Mouse (Mus musculus): ENCODE results near the gene Ephx1.
"Not testable (repeated sequence)": the region's sequence is repeated elsewhere in the genome, so short reads cannot be mapped to it uniquely, and the experiment has no call there.

The Ephx1 gene

GRCm38 (mm10) chr1:180974126-180974746, 46.5 kb downstream of the Ephx1 start:
- DNase-seq (ENCODE audit: low spot score), result peak; percentile 84

GRCm38 (mm10) chr1:180972941-180973340, 47.8 kb downstream of the Ephx1 start:
- no peak for DNase-seq (ENCODE audit: low spot score)

DNA sequence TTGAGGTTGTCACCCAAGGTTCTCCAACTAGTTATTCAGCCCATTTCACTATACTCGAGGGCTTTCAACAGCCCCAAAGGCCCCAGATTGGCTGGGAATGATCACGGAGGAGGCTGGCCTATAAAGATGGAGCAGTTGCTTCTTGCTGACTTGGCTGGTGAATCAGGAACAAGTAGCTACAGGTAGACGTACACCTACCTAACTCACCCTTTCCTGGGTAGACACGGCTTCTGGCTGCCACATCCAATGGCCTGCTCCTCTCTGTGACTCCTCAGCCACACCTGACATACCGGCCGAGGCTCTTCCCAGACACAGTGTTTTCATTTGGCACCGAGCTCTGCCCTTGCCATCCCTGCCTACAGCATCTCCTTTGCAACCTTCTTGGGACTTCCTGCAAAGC, 53.4 kb downstream of the Ephx1 start:
- DNase-seq (ENCODE audit: low spot score), result no peak

- DNase-seq (ENCODE audit: low spot score), result no peak
Observed at GRCm38 (mm10) chr1:180966542-180966941, 54.2 kb downstream of the Ephx1 start.

DNA sequence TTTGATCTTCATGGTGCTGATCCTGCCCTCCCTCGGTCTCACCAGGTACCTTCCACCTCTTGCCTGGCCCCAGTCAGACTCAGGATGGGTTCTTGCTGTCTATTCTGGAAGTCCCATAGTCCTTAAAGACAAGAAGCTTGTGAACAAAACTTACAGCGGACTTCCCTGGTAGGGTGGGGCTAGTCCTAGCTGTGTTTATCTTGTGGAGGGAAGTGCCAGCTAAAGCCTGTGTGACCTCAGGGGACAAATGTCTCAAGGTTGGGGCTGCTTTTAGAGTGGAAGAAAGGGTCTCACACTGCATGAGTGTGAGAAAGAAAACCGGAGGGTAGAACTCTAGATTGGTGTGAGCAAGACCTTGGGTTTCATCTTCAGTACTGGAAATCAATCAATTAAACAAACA, 54.9 kb downstream of the Ephx1 start:
- no peak for DNase-seq (ENCODE audit: low spot score)

GRCm38 (mm10) chr1:180958797-180959196, 61.9 kb downstream of the Ephx1 start:
- DNase-seq (ENCODE audit: low spot score), result no peak

- DNase-seq (ENCODE audit: low spot score), result no peak
Observed at GRCm38 (mm10) chr1:180957989-180958388, 62.7 kb downstream of the Ephx1 start.

DNA sequence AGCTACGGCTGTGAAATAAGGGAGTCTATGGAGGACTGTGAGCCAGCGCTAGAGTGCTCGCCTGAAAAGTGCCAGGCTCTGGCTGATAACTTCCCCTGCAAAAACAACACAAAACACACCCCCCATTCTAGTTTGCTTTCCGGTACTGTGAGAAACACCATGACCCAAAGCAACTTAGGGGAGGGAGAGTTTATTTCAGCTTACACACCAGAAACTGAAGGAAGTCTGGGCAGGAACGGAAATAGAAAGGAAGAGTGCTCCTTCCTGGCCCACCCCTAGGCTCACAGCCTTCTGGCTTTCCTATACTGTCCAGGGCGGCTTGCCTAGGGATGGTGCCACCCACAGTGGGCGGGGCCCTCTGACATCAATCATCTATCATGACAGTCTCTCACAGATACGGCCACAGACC, 63.7 kb downstream of the Ephx1 start:
- no peak for DNase-seq (ENCODE audit: low spot score)

DNA sequence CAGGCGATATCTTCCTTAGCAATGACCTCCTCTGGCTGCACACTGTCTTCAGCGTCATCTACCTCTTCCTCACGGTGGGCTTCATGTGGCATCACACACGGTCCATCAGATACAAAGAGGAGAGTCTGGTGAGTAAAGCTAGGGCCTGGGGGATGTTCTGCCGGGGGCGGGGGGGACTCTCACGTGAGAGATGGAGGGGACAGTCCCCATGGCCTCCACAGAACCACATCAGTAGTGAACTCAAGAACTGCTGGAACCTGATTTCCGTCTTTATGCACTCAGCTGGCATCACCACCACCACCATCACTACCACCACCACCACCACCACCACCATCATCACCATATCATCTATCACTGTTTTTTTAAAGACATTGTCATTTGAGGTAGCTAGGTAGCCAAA, 64.3 kb downstream of the Ephx1 start:
- DNase-seq (ENCODE audit: low spot score), result no peak

GRCm38 (mm10) chr1:180952808-180953207, 67.9 kb downstream of the Ephx1 start:
- no peak for DNase-seq (ENCODE audit: low spot score)

- DNase-seq (ENCODE audit: low spot score), result no peak
Observed at GRCm38 (mm10) chr1:180952085-180952746, 68.5 kb downstream of the Ephx1 start.

- no peak for DNase-seq (ENCODE audit: low spot score)
Observed at GRCm38 (mm10) chr1:180946448-180946847, 74.3 kb downstream of the Ephx1 start.

DNA sequence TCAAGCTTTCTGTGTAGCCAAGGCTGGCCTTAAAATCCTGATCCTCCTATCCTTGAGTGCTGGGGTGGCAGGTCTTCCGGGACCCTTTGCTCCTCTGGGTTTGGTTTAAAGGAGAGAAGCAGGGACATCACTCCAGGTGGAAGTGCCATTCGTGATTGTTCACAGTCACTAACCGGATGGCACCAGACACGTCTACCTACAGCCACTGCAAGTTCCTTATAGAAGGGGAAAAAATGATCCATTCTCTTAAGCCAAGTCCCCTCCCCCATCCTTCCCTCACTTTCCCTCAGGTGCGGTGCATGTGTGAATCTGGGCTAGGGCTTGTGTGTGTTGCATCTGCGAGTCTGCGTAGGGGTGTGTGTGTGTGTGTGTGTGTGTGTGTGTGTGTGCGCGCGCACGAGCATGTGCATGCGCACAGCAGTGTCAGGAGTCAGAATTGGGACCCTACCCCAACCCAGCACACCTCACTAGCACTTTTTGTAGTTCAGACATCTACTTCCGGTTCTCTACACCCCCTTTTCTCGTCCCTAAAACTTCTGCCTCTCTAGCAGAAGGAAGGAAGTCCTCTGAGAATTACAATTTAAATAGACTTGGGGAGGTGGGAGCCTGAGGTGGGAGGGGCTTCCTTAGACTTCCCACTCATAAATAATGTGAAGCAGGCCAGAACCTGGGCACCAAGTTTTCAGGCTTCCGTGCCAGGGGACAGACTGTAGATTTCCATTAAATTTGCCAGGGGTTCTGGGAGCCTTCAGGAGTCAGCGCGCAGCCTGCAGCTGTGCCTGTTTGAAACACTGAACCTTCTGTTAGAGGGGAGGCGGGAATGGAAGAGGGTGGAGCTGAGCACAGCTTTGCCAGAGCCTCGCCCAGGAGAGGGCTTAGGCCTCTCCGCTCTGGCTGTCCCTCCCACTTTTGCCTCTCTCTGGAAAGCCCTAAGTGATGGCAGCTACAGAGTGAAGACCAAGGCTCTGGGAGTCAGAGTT, 75.4 kb downstream of the Ephx1 start:
- peak; percentile 77 for DNase-seq (ENCODE audit: low spot score)

DNA sequence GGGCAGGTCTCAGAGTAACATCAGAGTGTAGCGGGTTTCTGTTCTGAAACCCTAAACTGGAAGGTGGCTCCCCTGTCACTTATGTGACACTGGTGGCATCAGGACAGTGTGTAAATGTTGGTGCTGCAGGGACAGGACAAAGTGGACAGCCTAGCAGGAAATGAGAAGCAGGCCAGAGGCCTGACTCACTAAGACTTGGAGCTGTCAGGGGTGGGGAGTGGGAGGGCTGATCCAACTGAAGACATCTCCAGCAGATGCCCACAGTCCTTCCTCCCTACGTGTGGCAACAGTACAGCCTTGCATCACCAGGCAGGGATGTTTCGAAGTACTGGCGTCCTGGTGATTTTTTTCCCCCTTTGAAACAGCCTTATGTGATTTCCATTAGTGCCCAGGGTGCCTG, 76.2 kb downstream of the Ephx1 start:
- DNase-seq (ENCODE audit: low spot score), result no peak

GRCm38 (mm10) chr1:180943896-180944295, 76.8 kb downstream of the Ephx1 start:
- DNase-seq (ENCODE audit: low spot score), result no peak

GRCm38 (mm10) chr1:180943032-180943644, 77.6 kb downstream of the Ephx1 start:
- no peak for DNase-seq (ENCODE audit: low spot score)

DNA sequence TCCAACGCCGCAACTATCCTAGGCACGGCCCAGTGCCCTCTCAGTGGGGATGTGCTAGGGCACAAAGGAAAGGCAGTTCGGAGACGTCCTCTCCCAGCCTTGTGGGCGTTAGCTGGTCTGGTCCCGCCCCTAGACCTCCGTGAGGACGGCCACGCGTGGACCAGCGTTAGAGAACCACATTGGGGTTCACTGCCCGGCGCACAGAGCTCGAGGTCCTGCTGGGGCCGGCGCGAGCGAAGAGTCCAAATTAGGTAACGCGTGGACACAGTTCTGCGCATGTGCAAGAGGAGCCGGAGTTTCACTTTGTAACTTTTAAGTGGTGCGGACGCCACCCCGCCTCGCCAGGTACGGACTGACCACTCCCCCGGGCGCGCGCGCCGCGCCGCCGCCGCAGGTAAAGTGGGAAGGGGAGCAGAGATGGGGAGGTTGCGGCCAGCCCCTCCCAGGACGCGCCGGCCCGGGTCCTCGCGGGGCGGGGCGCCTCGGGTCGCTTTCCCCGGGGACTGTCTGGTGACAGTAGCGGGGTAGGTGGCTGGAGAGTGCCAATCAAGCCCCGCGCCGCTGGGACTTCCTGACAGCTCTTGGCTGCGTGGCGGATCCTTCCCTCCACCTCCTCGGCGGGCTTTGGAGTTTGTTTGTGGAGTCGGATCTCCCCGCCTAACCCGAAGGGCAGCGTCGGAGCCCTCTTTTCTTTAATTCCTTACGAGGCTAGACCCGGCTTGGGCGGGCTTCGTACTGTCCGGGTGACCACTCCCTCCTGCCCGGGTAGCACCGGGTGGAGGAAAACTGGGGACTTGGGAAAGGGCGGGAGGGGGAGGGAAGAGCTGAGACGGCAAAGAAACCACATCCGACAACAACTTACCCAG, 78.3 kb downstream of the Ephx1 start, which contains the start of gene Tmem63a:
Gene Tmem63a (plus strand): TSS at position 179 of the 866 bp plus-strand sequence.
- peak; percentile 83 for DNase-seq (ENCODE audit: low spot score)

GRCm38 (mm10) chr1:180941726-180942125, 79.0 kb downstream of the Ephx1 start:
- no peak for DNase-seq (ENCODE audit: low spot score)

DNA sequence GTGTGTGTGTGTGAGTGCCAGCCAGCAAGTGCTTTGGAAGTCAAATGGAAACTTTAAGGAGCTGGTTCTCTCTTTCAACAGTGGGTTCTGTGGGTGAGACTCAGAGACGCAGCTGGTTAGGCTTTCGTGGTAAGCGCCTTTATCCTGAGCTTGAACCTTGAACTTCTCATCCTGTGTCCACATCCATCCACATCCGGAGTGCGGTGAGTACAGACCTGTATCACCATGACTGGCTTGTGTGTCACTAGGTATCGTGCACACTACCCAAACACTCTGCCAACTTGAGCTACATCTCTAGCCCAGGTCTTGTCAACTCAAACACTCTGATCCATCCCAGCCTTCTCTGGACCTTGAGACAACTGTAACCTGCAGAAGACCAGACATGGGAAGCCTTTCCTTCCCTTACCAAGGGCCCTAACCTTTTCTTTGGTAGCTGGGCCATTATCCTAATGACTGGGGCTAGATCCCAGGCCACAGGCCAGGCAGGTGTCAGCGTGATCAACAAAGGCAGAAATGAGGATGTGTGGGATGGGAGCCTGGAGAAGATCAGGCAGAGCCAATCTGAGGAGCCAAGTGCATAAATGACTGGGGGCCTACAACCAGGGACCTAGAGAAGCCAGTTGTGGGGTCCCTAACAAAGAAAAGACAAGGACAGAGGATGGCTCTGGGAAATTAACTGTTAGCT, 79.8 kb downstream of the Ephx1 start:
- DNase-seq (ENCODE audit: low spot score), result no peak

DNA sequence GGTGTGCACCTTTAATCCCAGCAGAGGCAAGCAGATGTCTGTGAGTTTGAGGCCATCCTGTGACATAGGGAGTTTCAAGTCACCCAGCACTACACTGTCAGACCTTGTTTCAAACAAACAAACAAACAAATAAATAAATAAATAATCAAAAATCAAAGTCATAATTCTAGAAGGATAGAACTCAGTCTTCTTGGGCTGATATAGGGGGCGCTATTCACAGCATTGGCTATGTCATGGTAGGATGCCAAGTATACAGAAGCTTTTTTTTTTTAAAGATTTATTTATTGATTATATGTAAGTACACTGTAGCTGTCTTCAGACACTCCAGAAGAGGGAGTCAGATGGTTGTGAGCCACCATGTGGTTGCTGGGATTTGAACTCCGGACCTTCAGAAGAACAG, 81.9 kb downstream of the Ephx1 start:
- DNase-seq (ENCODE audit: low spot score), result not testable (repeated sequence)

DNA sequence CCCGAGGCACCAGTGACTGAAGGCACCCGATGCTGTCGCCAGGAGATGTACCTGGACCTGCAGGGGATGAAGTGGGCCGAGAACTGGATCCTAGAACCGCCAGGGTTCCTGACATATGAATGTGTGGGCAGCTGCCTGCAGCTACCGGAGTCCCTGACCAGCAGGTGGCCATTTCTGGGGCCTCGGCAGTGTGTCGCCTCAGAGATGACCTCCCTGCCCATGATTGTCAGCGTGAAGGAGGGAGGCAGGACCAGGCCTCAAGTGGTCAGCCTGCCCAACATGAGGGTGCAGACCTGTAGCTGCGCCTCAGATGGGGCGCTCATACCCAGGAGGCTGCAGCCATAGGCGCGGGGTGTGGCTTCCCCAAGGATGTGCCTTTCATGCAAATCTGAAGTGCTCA, 83.1 kb downstream of the Ephx1 start:
- not testable (repeated sequence) for DNase-seq (ENCODE audit: low spot score)
